Mouse (Mus musculus) kidney, adult 2 months (tissue): ENCODE data around the gene Car2.

Experiments used
- CTCF ChIP-seq: fragments of 200-500 bp; conservative IDR thresholded peaks from 2 replicates; pipeline ENCODE4 v1.5.1; 2011; ENCODE audit warnings: low read depth, mild to moderate bottlenecking, control low read depth, low read length, moderate library complexity, mixed read lengths; ENCODE audit not compliant: insufficient read depth, insufficient read length
- POLR2A ChIP-seq: fragments of 200-500 bp; IDR thresholded peaks from one replicate; pipeline ENCODE4 v1.6.1; 2011; ENCODE audit warnings: low read depth, low read length, control low read depth

DNA sequence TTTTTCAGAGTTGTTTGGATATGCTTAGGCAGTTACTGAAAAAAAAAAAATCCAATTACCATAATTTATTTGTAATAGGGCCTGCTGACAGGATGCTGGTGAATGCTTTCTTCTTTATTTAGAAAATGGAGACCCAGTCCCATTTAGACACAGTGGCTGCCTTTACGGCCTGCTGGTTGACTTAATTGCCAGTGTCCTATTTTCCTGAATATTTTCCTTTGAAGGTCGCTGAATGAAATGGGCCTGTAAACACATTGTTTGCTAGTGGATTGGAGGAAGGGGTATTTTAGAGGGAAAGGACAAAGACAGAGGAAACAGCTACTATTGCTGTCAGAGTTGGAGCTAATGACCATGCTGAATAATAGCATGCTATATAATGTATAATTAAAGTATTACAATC, 2.5 kb downstream of the Car2 start:
- TF ChIP-seq CTCF (no peak), POLR2A (no peak)
